Mouse (Mus musculus) embryonic facial prominence, embryonic 15.5 days (tissue): Measurements from ENCODE around the gene Nt5c. TPM values are rescaled to one million over a fixed set of nuclear protein-coding genes. Genes with fewer than 3 reads are reported as not detected.
"Not testable (repeated sequence)": the region's sequence is repeated elsewhere in the genome, so short reads cannot be mapped to it uniquely, and the experiment has no call there.

Source experiments
- ATAC-seq: fragments of 200-750 bp; cut with Nextera tagmentation; 2 replicates; pipeline ENCODE4 v1.8.0; 2017; ENCODE audit warnings: low read depth, moderate TSS enrichment; ENCODE audit not compliant: insufficient number of reproducible peaks, low FRiP score, low TSS enrichment
- H3K27ac ChIP-seq: fragments of 300-500 bp; sonication (generic); replicated peaks from 2 replicates; pipeline ENCODE4 v1.5.1; 2015; ENCODE audit warnings: mild to moderate bottlenecking, inconsistent platforms
- H3K27me3 ChIP-seq: fragments of 300-500 bp; sonication (generic); 2 replicates; pipeline ENCODE4 v1.6.1; 2015; ENCODE audit warnings: inconsistent platforms
- H3K36me3 ChIP-seq: fragments of 300-500 bp; sonication (generic); 2 replicates; pipeline ENCODE4 v1.6.1; 2015; ENCODE audit warnings: mild to moderate bottlenecking, inconsistent platforms
- H3K4me1 ChIP-seq: fragments of 300-500 bp; sonication (generic); 2 replicates; pipeline ENCODE4 v1.6.1; 2015; ENCODE audit warnings: inconsistent platforms
- H3K4me2 ChIP-seq: fragments of 300-500 bp; sonication (generic); replicated peaks from 2 replicates; pipeline ENCODE4 v1.6.1; 2015; ENCODE audit warnings: mild to moderate bottlenecking, inconsistent platforms
- H3K4me3 ChIP-seq: fragments of 300-500 bp; sonication (generic); replicated peaks from 2 replicates; pipeline ENCODE4 v1.5.1; 2015; ENCODE audit warnings: mild to moderate bottlenecking, inconsistent platforms
- H3K9ac ChIP-seq: fragments of 300-500 bp; sonication (generic); 2 replicates; pipeline ENCODE4 v1.6.1; 2015; ENCODE audit warnings: inconsistent platforms
- H3K9me3 ChIP-seq: fragments of 300-500 bp; sonication (generic); replicated peaks from 2 replicates; pipeline ENCODE4 v1.6.1; 2016; ENCODE audit warnings: inconsistent platforms
- WGBS: fragments of 180-500 bp; shearing (Covaris S2); methylation state at CpG from one replicate; pipeline ENCODE4 v1.1.7; 2015; 5-methylcytosine and 5-hydroxymethylcytosine counted together
- polyA plus RNA-seq: library from polyadenylated mRNA; unstranded; fragments of >200 nt; fragmentation: Nextera tagmentation; extraction: Ambion mirVana; gene quantifications from 2 replicates; pipeline ENCODE4 v1.2.1, GENCODE M21; 2015

Gene Nt5c
- polyA plus RNA-seq, 1 experiment from 2014 or later = 87.5 TPM

GRCm38 (mm10) chr11:115509773-115510506, 18.3 kb upstream of the Nt5c start:
- Histone ChIP-seq H3K9ac (no peak overlapping the region), H3K27ac (no peak overlapping the region), H3K4me3 (no peak overlapping the region), H3K4me2 (no peak overlapping the region), H3K36me3 (0 out of 2 replicates have a peak, but pooled peaks cover 2% of the 10 kb centered on the region), H3K27me3 (no peaks in the 10 kb centered on the region), H3K9me3 (no peaks in the 10 kb centered on the region), H3K4me1 (peaks cover 45% of the 10 kb centered on the region)
- no peak for ATAC-seq
- WGBS = 38% methylated on average over 6 of the region's 6 CpGs

GRCm38 (mm10) chr11:115508061-115508460, 16.4 kb upstream of the Nt5c start:
- H3K4me3 ChIP-seq = no peak overlapping the region
- 83% methylated on average over 2 of the region's 2 CpGs for WGBS
- no peak overlapping the region for H3K27ac ChIP-seq
- peaks cover 43% of the 10 kb centered on the region for H3K4me1 ChIP-seq
- H3K9ac ChIP-seq = no peak overlapping the region
- H3K36me3 ChIP-seq = peaks cover 8% of the 10 kb centered on the region; the same call in 1 of the 2 replicates
- no peaks in the 10 kb centered on the region for H3K27me3 ChIP-seq
- no peak for ATAC-seq
- no peak overlapping the region for H3K4me2 ChIP-seq
- H3K9me3 ChIP-seq = no peaks in the 10 kb centered on the region

DNA sequence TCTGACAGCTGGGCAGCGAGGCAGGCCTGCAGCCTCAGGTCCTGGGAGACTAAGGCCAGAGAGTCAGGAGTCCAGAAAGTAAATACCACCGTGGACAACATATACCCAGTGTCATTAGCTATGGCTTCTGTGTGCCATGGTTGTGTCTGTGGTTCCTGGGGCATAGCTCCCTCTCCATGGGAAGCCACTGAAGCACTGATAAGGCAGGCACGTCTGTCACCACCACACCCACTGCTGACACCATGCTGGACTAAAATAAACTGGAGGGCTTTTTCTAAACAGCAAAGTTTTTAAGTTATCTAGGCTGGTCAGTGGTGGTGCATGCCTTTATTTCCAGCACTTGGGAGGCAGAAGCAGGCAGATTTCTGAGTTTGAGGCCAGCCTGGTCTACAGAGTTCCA, 14.9 kb upstream of the Nt5c start:
- H3K27ac ChIP-seq = no peak overlapping the region
- peaks cover 28% of the 10 kb centered on the region for H3K4me1 ChIP-seq
- H3K36me3 ChIP-seq = peaks cover 20% of the 10 kb centered on the region
- WGBS = 80% methylated on average over 3 of the region's 3 CpGs
- ATAC-seq = no peak
- no peak overlapping the region for H3K4me2 ChIP-seq
- no peak overlapping the region for H3K4me3 ChIP-seq
- H3K27me3 ChIP-seq = no peaks in the 10 kb centered on the region
- H3K9ac ChIP-seq = no peak overlapping the region
- no peaks in the 10 kb centered on the region for H3K9me3 ChIP-seq

DNA sequence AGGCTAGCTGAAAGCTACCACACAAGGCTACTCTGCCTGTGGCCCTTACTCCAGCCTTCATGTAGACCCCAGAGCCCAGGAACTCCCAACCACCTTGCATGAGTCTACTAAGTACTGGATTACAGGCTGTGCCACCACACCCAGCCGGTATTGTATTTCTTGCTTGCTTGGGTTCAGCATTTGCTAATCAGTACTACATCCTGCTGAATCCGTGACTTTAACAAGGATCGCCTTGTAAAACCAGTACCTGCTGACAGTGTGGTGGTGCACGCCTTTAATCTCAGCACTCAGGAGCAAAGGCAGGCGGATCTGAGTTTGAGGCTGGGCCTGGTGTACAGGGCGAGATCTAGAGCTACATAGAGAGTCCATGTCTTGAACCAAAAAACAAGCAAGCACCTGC, 11.0 kb upstream of the Nt5c start:
- no peaks in the 10 kb centered on the region for H3K4me1 ChIP-seq
- 81% methylated on average over 6 of the region's 6 CpGs for WGBS
- H3K4me2 ChIP-seq = no peak overlapping the region
- H3K27ac ChIP-seq = no peak overlapping the region
- no peaks in the 10 kb centered on the region for H3K9me3 ChIP-seq
- H3K36me3 ChIP-seq = peaks cover 53% of the 10 kb centered on the region
- no peak overlapping the region for H3K4me3 ChIP-seq
- H3K9ac ChIP-seq = no peak overlapping the region
- H3K27me3 ChIP-seq = no peaks in the 10 kb centered on the region
- no peak for ATAC-seq

DNA sequence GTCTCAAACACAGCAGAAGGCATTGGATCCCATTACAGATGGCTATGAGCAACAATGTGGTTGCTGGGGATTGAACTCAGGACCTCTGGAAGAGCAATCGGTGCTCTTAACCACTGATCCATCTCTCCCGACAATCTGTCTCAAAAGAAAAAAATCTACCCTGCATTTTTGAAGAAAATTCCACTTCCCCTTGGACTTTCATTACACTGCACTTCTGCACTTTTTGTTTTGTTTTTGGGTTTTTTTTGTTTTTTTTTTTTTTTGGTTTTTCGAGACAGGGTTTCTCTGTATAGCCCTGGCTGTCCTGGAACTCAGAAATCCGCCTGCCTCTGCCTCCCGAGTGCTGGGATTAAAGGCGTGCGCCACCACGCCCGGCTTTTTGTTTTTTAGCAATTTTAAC, 4.9 kb upstream of the Nt5c start:
- 87% methylated on average over 9 of the region's 9 CpGs for WGBS
- ATAC-seq, H3K27me3 ChIP-seq, H3K27ac ChIP-seq, H3K4me3 ChIP-seq, H3K4me2 ChIP-seq, H3K9me3 ChIP-seq, H3K4me1 ChIP-seq, H3K9ac ChIP-seq: not testable (repeated sequence)
- peaks cover 42% of the 10 kb centered on the region for H3K36me3 ChIP-seq

DNA sequence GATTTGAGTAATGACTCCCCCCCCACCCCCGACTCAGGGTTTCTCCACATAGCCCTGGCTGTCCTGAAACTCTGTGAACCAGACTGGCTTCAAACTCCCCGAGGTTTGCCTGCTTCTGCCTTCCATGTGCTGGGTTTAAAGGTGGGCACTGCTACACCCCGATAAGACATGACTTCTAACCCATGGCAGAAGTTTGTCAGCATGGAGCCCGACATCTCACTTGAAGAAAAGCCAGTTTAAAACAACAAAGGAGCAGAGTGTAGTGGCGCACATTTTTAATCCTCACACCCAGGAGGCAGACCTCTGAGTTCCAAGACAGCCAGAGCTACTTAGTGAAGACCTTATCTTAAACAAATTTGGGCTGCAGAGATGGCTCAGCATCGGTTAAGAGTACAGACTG, 725 bp upstream of the Nt5c start:
- Histone ChIP-seq H3K4me1 (peaks cover 16% of the 10 kb centered on the region), H3K27me3 (no peaks in the 10 kb centered on the region), H3K9me3 (no peaks in the 10 kb centered on the region), H3K4me2 (peak overlapping the region; percentile 75), H3K27ac (no peak overlapping the region), H3K9ac (0 out of 2 replicates have a peak overlapping the region, but pooled peaks have one; percentile 58), H3K4me3 (peak overlapping the region; percentile 75), H3K36me3 (peaks cover 20% of the 10 kb centered on the region)
- no peak for ATAC-seq
- 34% methylated on average over 6 of the region's 6 CpGs for WGBS

DNA sequence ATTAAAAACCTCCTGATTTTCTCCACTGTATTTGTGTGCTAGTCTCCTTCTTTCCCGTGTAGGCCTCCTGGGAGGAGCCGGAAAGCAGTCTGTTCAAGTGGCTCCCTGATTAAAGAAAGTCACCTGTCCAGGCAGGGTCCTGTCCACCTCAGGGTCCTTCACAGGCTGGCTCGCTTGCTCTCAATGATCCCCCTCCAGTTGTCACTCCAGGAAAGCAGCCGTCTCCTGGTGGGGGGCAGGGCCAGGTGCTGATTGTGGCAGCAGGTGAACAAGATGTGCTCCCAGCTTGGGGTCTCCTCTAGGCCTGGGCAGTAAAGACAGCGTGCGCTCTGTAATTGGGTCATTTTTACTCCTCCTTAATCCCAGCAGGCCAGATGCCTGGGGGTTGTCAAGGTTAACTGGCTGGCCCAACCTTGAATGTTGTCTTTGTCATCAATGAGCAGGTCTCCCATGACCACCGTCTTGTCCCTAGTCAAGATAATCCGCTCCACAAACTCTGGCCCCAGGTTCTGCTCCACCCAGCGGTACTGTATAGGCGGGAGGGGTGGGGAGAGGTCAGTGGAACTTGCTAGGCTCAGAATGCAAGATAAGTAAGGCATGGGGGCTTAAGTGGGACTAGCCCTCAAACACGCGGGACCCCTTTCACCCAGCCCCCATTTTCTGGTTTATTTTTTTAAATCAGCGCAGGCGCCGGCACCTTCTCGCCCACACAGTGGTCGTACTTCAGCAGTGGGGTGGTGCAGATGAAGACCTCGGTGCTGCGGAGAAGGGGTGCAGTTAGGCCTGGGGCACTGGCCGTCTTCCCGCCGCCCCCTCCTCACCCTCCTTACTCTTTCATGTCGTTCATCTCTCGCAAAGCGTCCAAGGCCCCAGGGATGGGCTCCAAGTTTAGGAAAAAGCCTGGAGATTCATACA, 964 bp downstream of the Nt5c start:
- H3K4me2 ChIP-seq = peak overlapping the region; percentile 75
- H3K4me3 ChIP-seq = peak overlapping the region; percentile 75
- peak; percentile 20; the same call in 1 of the 2 replicates for ATAC-seq
- peaks cover 14% of the 10 kb centered on the region for H3K36me3 ChIP-seq
- no peaks in the 10 kb centered on the region for H3K9me3 ChIP-seq
- 21% methylated on average over 25 of the region's 25 CpGs for WGBS
- H3K9ac ChIP-seq = peak overlapping the region; percentile 58; the same call in 1 of the 2 replicates
- no peaks in the 10 kb centered on the region for H3K27me3 ChIP-seq
- peaks cover 16% of the 10 kb centered on the region for H3K4me1 ChIP-seq
- peak overlapping the region; percentile 91 for H3K27ac ChIP-seq

GRCm38 (mm10) chr11:115488551-115489104, 3.0 kb downstream of the Nt5c start:
- Histone ChIP-seq H3K27ac (no peak overlapping the region), H3K9ac (no peak overlapping the region), H3K4me1 (peaks cover 16% of the 10 kb centered on the region), H3K27me3 (no peaks in the 10 kb centered on the region), H3K9me3 (no peaks in the 10 kb centered on the region), H3K4me2 (no peak overlapping the region), H3K4me3 (no peak overlapping the region), H3K36me3 (peaks cover 14% of the 10 kb centered on the region)
- ATAC-seq = no peak
- 83% methylated on average over 19 of the region's 19 CpGs for WGBS

GRCm38 (mm10) chr11:115485155-115485554, 6.5 kb downstream of the Nt5c start:
- peak overlapping the region; percentile 14; the same call in 1 of the 2 replicates for H3K27ac ChIP-seq
- no peak overlapping the region for H3K9ac ChIP-seq
- 35% methylated on average over 12 of the region's 12 CpGs for WGBS

DNA sequence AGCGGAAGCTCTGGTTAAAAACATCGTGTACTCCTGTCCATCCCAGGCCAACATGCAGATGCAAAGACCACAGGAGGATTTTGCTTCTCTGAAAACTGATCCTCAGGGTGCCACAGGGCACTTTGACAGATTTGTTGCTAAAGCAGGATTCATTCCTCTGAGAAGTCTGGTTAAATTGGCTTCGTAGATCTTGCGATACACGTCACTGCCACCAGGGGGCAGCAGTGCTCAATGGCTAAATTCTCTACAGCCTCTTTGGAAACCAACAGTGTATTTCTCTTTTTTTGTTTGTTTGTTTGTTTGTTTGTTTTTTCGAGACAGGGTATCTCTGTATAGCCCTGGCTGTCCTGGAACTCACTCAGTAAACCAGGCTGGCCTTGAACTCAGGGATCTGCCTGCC, 7.9 kb downstream of the Nt5c start:
- no peak overlapping the region for H3K4me2 ChIP-seq
- H3K9ac ChIP-seq = no peak overlapping the region
- no peaks in the 10 kb centered on the region for H3K4me1 ChIP-seq
- ATAC-seq = no peak
- H3K36me3 ChIP-seq = peaks cover 5% of the 10 kb centered on the region; the same call in 1 of the 2 replicates
- H3K9me3 ChIP-seq = no peaks in the 10 kb centered on the region
- no peak overlapping the region for H3K27ac ChIP-seq
- WGBS = 15% methylated on average over 6 of the region's 6 CpGs
- no peak overlapping the region for H3K4me3 ChIP-seq
- H3K27me3 ChIP-seq = no peaks in the 10 kb centered on the region

More at GRCm38 (mm10) chr11:115485155-115485554, 6.5 kb downstream of the Nt5c start:
- Histone ChIP-seq H3K9me3 (no peaks in the 10 kb centered on the region), H3K27me3 (no peaks in the 10 kb centered on the region), H3K4me2 (no peak overlapping the region), H3K36me3 (peaks cover 14% of the 10 kb centered on the region), H3K4me3 (no peak overlapping the region), H3K4me1 (no peaks in the 10 kb centered on the region)
- no peak for ATAC-seq

DNA sequence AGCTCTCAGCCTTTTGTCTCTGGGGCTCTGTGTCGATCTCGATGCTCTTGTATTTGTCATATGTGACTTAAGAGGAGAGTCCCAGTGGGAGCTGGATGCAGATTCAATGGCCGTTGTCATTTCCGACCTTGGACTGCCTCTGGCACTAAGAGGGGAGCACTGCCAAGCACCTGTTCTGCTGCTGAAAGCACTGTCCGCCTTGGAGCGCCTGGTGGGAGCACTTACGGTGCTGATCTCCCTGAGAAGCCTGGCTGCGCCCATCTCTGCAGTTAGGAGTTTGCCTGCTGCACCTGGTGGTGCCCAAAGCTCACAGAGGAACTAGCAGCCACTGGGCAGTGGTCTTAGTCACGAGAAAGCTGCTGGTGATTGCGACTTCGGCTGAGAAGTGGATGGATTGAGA, 8.4 kb downstream of the Nt5c start:
- no peak overlapping the region for H3K4me3 ChIP-seq
- no peak overlapping the region for H3K27ac ChIP-seq
- H3K4me1 ChIP-seq = no peaks in the 10 kb centered on the region
- 64% methylated on average over 11 of the region's 11 CpGs for WGBS
- no peak for ATAC-seq
- H3K36me3 ChIP-seq = peaks cover 5% of the 10 kb centered on the region; the same call in 1 of the 2 replicates
- no peaks in the 10 kb centered on the region for H3K27me3 ChIP-seq
- H3K9me3 ChIP-seq = no peaks in the 10 kb centered on the region
- H3K4me2 ChIP-seq = no peak overlapping the region
- no peak overlapping the region for H3K9ac ChIP-seq
